Mouse (Mus musculus): ENCODE results near the gene Pi4k2b.
"Not testable (repeated sequence)": the region's sequence is repeated elsewhere in the genome, so short reads cannot be mapped to it uniquely, and the experiment has no call there.

Pi4k2b gene

GRCm38 (mm10) chr5:52741391-52742111, at the start of gene Pi4k2b:
TSS of gene Pi4k2b (plus strand) at chr5:52741574.
- peak; percentile 62 for DNase-seq

- no peak for DNase-seq
Measured at GRCm38 (mm10) chr5:52697291-52697690, 44.1 kb upstream of the Pi4k2b start.

GRCm38 (mm10) chr5:52697882-52698440, 43.4 kb upstream of the Pi4k2b start:
- DNase-seq, result not testable (repeated sequence)

- DNase-seq, result no peak
Measured at GRCm38 (mm10) chr5:52704562-52704961, 36.8 kb upstream of the Pi4k2b start.

- no peak for DNase-seq
Measured at GRCm38 (mm10) chr5:52712704-52713103, 28.7 kb upstream of the Pi4k2b start.

- no peak for DNase-seq
Measured at GRCm38 (mm10) chr5:52716742-52717448, 24.5 kb upstream of the Pi4k2b start.

- no peak for DNase-seq
Measured at GRCm38 (mm10) chr5:52721003-52721402, 20.4 kb upstream of the Pi4k2b start.

- DNase-seq, result no peak
Measured at GRCm38 (mm10) chr5:52727747-52728146, 13.6 kb upstream of the Pi4k2b start.

- no peak for DNase-seq
Measured at GRCm38 (mm10) chr5:52732811-52733210, 8.6 kb upstream of the Pi4k2b start.

- DNase-seq, result no peak
Measured at GRCm38 (mm10) chr5:52736046-52736445, 5.3 kb upstream of the Pi4k2b start.

- DNase-seq, result no peak
Measured at GRCm38 (mm10) chr5:52742112-52742813, 889 bp downstream of the Pi4k2b start.

- no peak for DNase-seq
Measured at GRCm38 (mm10) chr5:52743231-52743630, 1.9 kb downstream of the Pi4k2b start.

- no peak for DNase-seq
Measured at GRCm38 (mm10) chr5:52746920-52747319, 5.5 kb downstream of the Pi4k2b start.

- no peak for DNase-seq
Measured at GRCm38 (mm10) chr5:52748732-52749131, 7.4 kb downstream of the Pi4k2b start.

- DNase-seq, result no peak
Measured at GRCm38 (mm10) chr5:52753146-52753545, 11.8 kb downstream of the Pi4k2b start.

- DNase-seq, result no peak
Measured at GRCm38 (mm10) chr5:52754196-52754595, 12.8 kb downstream of the Pi4k2b start.

GRCm38 (mm10) chr5:52755337-52755736, 14.0 kb downstream of the Pi4k2b start:
- no peak for DNase-seq

GRCm38 (mm10) chr5:52755989-52756388, 14.6 kb downstream of the Pi4k2b start:
- no peak for DNase-seq

GRCm38 (mm10) chr5:52762586-52762985, 21.2 kb downstream of the Pi4k2b start:
- DNase-seq, result no peak

GRCm38 (mm10) chr5:52774267-52774666, 32.9 kb downstream of the Pi4k2b start:
- no peak for DNase-seq

- DNase-seq, result no peak
Measured at GRCm38 (mm10) chr5:52775237-52775636, 33.9 kb downstream of the Pi4k2b start, which contains the start of gene Zcchc4. TSS of gene Zcchc4 (plus strand) at chr5:52775409.

- DNase-seq, result not testable (repeated sequence)
Measured at GRCm38 (mm10) chr5:52776466-52777354, 35.3 kb downstream of the Pi4k2b start.
